Mouse (Mus musculus) lung, postnatal 14 days (tissue): ENCODE data around the gene Cdk20.
"Not testable (repeated sequence)": the region's sequence is repeated elsewhere in the genome, so short reads cannot be mapped to it uniquely, and the experiment has no call there.

Experiments used
- DNase-seq: peaks from one replicate; pipeline ENCODE4 v3.0.0; 2021

Cdk20 gene

DNA sequence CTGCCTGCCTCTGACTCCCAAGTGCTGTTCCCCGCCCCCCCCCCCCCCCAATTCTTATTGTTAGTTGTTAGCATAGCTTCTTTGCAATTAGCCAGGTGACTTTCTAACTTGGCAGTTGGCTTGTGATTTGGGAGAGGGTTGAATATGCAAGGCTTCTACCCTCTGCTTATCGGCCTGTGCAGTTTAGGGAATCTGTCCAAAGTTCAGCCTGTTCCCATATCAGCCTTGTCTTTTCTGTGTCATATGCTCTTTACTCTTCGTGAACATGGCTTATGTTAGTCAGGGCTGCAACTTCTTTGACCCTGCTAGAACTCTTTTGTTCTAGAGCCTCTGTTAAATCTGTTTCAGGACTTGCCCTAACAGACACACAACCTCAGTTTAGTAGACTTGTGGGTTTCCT lies 7.8 kb upstream of the Cdk20 start:
- DNase-seq, result no peak

DNA sequence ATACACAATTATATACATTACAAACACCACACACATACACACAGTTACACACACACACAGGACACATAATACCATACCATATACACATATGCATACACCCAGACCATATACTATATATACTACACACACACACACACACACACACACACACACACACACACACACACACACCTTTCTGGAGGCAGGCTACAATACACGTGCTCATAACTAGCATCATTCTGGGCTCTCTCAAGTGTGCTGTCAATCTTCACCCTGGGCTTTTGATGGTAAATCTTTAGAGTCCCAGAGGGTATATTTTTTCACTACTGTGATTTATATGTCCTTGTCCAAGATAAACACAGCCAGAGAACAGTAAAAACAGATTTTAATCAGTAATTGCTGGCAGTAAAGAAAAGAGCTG lies 6.8 kb upstream of the Cdk20 start:
- no peak for DNase-seq

DNA sequence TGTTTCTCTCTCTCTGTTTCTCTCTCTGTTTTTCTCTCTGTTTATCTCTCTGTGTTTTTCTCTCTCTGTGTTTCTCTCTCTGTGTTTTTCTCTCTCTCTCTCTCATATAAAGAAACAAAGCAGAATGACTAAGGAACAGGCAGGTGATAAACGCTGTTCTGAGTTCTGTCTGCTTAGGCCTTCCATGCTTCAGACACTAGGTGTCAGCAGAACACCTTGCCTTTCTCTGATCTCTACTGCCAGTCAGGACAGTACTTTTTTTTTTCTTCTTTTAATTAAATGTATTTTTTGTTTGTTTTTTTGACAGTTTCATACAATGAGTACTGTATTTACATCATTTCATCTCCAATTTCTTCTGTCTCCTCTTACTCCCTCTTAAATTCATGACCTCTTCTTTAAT lies 2.8 kb upstream of the Cdk20 start:
- DNase-seq, result no peak

DNA sequence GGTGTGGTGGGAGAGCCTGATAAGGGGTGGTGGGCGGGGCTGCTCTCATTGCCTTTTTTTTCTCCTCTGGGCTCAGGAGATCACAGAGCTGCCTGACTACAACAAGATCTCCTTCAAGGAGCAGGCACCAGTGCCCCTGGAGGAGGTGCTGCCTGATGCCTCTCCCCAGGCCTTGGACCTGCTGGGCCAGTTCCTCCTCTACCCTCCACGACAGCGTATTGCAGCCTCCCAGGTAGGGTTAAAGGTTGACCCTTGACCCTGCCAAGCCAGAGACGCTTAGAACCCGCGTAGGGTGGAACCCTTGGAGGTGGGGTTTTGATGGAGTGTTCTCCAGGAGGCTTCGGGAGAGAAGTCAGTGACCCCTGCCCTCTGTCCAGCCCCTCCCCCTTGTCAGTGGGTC lies 5.7 kb downstream of the Cdk20 start:
- DNase-seq, result no peak

DNA sequence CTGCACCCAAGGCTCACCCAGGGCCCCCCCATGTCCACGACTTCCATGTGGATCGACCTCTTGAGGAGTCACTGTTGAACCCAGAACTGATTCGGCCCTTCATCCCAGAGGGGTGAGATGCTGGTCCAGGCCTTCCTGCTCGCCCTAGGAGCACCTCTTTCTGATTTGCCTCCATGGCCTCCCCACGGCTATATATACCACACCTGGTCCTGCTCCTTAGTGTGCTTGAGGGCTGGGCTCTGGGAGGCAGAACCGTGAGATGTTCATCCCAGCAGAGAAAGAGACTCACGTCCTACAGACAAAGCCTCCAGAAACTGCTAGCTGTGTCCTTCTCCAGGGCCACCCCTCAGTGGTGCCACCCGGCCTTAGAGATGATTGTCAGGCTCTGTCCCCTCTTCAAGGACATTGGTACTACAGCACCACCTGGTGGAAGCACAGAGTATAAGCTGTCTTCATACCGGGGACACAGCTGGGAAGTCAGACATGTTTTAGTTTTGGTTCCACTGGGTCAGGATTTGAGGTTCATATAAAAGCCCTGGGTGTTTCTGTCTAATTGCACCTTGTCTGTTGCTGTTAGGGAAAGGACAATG lies 6.8 kb downstream of the Cdk20 start:
- peak; percentile 80 for DNase-seq

DNA sequence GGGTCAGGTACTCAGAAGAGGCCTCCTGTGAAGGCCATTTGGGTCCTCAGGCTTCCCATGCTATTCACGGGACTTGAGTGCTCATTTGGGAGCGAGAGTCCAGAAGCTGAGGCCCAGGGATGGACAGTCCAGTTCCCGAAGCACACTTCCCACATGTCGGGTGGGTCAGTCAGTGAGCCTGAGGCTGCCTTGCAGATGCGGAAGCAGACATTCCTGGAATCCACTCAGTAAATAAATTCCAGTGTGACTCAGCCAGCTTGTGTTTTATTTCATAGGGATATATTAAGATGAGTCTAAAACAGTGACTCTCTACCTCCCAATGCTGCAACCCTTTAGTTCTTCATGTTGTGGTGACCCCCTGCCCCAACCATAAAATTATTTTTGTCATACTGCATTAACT lies 7.4 kb downstream of the Cdk20 start:
- no peak for DNase-seq

DNA sequence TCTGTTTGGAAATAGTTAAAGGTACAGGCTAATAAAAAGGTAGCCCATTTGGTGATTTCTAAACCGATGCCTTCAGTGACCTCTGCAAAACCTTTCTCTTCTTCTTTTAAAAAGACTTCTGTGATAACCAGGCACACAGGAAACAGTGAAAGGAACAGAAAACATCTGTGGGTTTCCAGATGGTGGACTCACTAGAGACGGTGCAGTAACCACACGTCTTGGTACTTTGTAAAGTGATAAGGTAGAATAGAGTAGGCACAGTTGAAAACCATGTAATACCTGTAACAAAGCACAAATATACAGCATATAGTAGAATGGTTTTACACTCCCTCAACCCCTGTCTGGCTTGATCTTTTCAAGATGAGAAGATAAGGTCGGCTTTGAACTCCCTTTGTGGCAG lies 8.5 kb downstream of the Cdk20 start:
- DNase-seq, result no peak

DNA sequence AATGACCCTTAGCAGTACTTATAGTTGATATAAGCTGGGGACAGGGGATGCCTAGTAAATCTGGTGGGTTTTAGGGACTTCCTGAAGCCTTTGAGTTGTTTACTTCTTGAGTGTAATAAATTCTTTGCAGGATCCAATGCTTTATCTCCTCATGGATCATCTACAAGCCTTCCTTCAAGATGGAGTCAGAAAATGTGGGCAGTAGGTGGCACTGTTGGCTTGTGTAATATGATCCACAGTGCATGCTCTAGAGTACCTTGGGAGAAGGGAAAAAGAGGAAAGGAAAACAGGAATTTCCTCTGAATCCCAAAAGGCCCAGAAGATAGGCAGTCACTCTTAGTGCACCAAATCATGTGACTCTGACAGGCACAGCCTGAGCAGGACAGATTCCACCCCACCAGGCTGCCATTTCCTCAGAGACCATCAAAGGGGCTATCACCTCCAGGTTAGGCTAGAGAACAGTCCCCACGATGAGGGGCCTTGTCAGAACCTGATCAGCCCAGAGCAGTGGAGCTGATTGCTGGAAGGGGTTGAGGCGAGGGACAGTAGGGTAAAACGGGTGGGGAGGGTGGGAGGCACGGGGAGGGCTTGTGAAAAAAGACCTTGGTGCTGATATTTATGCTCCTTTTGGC lies 11.3 kb downstream of the Cdk20 start:
- DNase-seq, result peak; percentile 65

DNA sequence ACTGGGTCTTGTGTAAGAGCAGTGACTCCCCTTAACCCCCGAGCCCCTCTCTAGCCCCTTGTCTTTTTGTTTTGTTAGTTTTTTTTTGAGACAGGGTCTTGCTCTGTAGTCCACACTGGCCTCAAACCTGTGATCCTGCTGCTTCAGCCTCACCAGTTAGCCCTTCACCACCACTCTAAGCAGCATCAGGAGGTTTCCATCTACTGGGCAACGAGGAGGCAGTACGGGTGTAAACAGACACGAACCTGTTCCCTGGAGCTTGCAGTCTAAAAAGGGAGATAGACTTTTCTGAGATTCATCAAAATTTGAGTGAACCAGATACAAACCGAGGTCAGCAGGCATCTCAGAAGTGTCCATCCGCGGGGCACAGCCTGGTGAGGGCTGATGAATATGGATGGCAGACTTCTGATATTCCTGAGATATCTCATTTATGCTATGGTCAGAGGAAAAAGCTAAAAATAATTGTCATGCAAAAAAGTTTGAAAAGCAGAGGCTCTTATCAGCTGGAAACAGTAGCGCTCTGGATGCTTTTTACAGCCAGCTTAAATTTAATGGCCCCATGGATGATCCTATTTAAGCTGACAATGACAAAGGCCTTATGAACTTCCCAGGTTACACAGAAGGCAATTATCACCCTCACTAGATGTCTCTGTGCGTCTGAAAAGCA lies 13.3 kb downstream of the Cdk20 start:
- DNase-seq, result no peak

DNA sequence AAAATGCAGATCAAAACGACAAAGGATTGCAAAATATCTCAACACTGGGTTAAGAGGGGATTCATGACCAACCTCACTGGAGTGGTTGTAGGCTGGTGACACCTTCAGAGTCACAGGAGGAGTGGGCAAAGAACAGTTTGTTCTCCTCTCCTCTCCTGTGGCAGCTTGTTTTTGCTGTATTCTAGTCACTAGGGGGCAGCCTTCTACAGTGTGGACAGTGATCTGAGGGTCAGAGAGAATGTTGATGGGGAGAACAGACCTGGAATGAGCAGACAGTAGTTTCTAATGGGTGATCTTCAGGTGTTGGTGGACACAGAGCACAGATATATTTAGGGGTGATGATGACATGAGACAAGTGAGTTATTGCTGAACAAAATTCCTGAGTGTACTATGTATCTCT lies 15.8 kb downstream of the Cdk20 start:
- DNase-seq, result peak; percentile 23

DNA sequence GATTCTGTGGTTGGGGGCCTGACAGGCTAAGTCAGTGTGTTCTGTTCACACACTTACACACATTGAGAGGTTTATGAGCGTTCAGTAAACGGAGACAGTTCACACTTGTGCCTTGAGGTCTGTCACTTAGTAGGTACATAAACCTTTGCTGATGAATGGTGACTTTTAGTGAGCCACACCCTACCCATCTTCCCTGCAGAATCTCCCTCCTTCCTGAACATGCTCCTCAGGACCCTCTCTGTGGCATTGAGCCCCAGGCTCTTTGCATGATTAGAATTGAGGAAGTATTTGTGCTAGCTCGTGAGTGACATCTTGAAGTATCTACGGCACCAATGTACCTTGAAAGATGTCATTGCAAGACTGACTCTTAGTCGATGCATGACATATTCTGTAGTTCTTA lies 16.6 kb downstream of the Cdk20 start:
- DNase-seq, result no peak

DNA sequence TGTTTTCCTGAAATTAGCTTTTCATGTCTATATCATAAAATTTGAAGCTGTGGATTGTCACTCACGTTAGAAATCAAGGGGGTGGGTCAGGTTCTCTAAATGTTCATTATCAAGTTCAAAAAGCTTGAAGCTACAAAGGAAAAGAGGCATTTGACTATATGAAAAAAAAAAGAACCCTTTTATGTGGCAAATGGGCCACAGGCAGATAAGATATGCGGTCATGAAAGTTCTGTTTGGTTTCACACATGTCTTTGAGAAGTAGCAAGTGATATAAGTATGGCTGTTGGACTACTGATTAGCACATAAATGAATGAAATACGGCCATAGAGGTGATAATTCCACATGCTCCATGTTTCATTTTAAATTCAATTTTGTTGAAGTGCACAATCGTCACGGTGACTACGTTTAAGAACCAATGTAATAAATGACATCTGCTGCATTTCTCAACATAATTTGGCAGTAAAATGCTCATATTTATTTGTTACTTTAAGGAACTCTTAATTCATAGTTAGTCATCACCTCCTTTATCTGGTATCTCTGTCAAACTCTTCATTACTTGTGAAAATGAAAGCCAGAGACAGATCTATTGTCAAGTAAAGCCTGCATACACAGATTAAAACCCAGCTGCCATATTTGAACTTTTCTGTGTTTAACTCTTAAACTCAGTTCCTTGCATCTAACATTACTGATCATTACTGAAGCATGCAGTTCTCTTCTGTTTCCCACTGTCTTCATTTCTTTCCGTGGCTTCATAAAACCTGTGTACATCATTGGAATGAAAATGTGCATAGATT lies 18.1 kb downstream of the Cdk20 start:
- no peak for DNase-seq

DNA sequence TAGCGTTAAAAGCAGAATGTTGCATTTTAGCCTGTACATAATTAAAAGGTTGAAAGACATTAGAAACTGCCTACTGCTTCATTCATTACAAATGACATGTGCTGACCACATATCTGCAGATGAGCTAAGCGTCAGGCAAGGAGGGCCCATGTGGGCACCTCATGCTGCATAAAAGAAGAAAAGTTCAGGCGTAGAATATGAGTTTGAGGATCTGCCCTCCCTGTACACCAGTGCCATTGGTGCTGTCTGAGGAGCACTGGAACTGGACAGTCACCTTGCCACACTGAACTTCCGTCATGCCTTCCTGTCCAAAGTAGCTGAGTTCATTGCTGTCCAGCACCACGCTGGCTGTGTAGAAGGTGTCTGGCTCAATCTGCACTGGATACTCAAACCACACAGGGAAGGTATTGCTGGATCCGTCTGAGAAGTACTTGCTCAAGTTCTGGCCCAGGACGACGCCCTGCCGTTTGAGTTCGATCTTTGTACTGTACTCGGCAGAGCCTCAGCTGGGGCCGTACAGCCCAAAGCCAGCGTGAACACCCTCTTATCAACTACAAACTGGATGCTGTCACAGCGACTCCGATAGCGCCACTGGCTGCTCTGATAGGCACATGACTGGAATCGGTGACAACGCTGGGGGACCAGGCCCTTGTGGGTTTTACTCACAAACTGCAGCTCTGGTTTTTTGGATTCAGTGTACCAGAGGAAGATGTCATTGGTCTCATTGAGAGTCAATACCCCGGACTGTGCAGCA lies 25.3 kb downstream of the Cdk20 start:
- not testable (repeated sequence) for DNase-seq

DNA sequence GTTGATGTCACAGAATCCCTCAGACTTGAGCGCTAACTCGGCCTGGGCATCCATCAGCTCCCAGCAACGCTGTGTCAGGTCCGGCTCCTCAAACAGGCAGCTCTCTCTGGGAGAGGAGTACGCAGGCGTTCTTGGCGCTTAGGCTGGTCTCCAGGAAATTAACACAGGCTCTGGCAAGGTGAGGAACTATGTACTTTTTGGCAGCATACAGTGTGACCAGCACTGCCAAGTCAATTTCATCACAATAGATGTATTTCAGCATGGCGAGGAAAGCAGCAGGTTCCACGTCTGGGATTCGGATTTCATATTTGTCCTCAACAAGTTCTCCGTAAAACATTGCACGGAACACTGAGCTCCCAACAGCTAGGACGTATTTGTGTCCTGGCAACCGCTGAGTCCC lies 26.1 kb downstream of the Cdk20 start:
- DNase-seq, result no peak

DNA sequence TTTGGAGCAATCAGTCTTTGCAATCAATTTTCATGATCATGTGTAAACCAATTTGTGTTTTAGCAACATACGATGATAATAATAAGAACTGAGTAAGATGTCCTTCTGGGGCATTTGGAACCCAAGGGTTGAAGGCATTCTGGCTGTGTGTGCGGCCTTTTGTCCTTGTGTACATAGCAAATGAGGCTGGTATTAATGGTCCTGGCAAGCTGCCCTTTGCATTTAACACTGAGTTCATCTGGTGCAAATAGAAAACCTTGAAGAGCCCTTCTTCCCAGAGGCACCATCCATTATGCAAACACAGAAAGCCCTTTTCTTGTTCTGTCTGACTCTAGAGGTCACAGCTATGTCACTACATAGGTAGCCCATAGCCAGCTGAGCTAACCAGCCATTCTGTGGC lies 30.5 kb downstream of the Cdk20 start:
- DNase-seq, result no peak

DNA sequence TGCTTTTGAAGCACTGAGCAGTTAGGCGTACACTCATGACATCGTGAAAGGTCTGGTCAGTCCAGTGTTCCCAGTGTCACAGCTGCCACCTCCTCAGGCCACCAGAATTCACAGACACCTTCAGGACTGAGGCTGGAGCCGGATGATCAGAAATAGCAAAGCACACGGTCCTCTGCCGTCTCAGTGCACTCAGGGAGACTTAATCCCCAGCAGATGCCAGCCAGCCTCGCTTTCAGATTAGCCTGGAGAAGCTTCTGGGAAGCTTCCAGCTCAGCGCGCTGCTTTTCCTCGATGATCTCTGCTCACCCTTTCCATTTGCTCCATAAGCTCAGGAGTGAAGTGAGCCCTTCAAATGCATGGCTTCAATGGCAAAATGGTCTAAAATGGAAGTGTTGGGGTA lies 33.1 kb downstream of the Cdk20 start:
- DNase-seq, result no peak

DNA sequence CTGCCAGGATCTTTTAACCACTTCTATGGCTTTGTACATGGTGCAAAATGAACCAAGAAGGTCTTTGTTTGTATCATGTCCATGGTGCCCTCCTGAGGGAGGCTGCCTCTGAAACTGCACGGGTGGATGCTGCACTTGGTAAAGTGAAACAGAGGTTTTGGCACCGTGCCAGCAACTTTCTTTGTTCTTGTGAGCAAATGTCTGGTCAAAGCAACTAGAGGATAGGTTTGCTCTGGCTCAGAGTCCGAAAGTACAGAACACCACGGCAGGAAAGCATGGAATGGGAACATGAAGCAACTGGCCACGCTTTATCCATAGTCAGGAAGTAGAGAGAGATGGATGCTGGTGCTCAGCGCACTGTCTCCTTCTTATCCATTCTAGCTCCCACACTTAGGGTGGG lies 35.8 kb downstream of the Cdk20 start:
- DNase-seq, result peak; percentile 16

DNA sequence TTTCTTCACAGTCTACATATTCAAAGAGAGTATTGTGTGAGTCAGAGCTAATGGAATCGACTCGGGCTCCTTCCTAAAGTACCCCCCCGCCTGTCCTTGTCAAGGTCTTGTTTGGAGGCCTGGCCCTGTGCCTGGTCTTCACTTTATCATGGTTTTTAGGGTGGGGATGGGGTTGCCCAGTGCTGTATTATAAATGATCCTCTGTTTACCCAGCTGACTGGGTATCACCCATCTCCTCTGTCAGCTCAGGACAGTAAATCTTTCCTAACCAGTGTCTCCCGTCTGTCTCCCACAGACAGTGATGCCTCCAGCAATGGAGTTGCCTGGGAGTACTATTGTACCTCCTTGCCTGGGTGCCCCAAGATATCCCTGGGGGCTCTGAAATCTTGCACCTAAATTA lies 45.9 kb downstream of the Cdk20 start:
- DNase-seq, result no peak

DNA sequence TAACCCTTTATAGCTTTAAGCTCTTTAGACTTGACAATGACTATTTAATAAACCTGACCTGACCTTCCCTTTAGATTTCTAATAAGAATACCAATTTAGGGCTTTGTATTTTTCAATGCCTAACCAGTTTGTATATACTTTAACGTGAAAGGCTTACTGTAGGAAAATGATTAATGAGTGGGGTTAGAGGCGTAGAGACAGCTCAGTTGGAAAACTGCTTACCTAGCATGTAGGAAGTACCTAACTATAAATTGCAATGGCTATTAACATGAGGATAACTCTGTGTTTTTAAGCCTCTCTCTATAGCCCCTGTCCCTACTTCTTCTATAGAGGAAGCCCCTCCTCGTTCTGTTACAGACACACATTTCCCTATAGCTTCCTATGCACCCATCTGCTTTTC lies 47.8 kb downstream of the Cdk20 start:
- DNase-seq, result no peak

DNA sequence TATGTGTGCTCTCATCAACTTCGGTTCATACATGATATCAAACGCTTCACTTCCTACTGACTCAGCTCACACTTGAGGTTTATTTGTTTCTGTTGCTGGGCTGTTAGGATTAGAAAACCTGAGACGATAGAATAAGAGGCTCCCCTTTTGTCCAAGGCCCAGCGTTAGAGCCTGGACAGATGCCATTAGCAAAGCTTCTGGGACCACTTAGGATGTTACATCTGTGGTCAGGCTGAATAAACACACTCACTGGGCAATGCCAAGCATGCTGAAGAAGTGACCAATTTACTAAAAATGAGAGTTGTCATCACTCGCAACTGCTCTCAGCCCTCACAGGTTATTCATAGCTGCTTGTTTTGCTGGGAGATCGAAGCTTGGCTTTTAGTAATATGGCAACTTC lies 57.8 kb downstream of the Cdk20 start:
- no peak for DNase-seq
